Mouse (Mus musculus) layer of hippocampus, adult 11-12 months (tissue): Measurements from ENCODE around the gene Sel1l3.

Experiments
- DNase-seq: peaks from one replicate; pipeline ENCODE4 v3.0.0; 2022; ENCODE audit warnings: low spot score

Gene Sel1l3

GRCm38 (mm10) chr5:53213711-53214352 lies at the start of gene Sel1l3:
TSS of gene Sel1l3 (minus strand) at chr5:53213927.
- DNase-seq: no peak

- no peak for DNase-seq
Measured at GRCm38 (mm10) chr5:53261999-53262398, 48.3 kb upstream of the Sel1l3 start.

GRCm38 (mm10) chr5:53259894-53260293 lies 46.2 kb upstream of the Sel1l3 start:
- DNase-seq: no peak

GRCm38 (mm10) chr5:53258038-53258786 lies 44.5 kb upstream of the Sel1l3 start:
- DNase-seq: peak; percentile 39

- DNase-seq: no peak
Measured at GRCm38 (mm10) chr5:53254821-53255220, 41.1 kb upstream of the Sel1l3 start.

GRCm38 (mm10) chr5:53254154-53254553 lies 40.4 kb upstream of the Sel1l3 start:
- no peak for DNase-seq

- no peak for DNase-seq
Measured at GRCm38 (mm10) chr5:53249431-53250061, 35.8 kb upstream of the Sel1l3 start.

- DNase-seq: no peak
Measured at GRCm38 (mm10) chr5:53248499-53248898, 34.8 kb upstream of the Sel1l3 start.

- DNase-seq: no peak
Measured at GRCm38 (mm10) chr5:53243933-53244332, 30.2 kb upstream of the Sel1l3 start.

- DNase-seq: no peak
Measured at GRCm38 (mm10) chr5:53242865-53243499, 29.3 kb upstream of the Sel1l3 start.

- no peak for DNase-seq
Measured at GRCm38 (mm10) chr5:53241963-53242362, 28.2 kb upstream of the Sel1l3 start.

GRCm38 (mm10) chr5:53241109-53241508 lies 27.4 kb upstream of the Sel1l3 start:
- no peak for DNase-seq

- no peak for DNase-seq
Measured at GRCm38 (mm10) chr5:53239831-53240440, 26.2 kb upstream of the Sel1l3 start.

- no peak for DNase-seq
Measured at GRCm38 (mm10) chr5:53239189-53239588, 25.5 kb upstream of the Sel1l3 start.

- DNase-seq: no peak
Measured at GRCm38 (mm10) chr5:53238761-53239160, 25.0 kb upstream of the Sel1l3 start.

GRCm38 (mm10) chr5:53236749-53237148 lies 23.0 kb upstream of the Sel1l3 start:
- DNase-seq: no peak

- DNase-seq: peak; percentile 45
Measured at GRCm38 (mm10) chr5:53236136-53236535, 22.4 kb upstream of the Sel1l3 start.

GRCm38 (mm10) chr5:53235551-53235950 lies 21.8 kb upstream of the Sel1l3 start:
- DNase-seq: no peak

GRCm38 (mm10) chr5:53230560-53230959 lies 16.8 kb upstream of the Sel1l3 start:
- no peak for DNase-seq

GRCm38 (mm10) chr5:53225434-53225833 lies 11.7 kb upstream of the Sel1l3 start:
- DNase-seq: no peak

GRCm38 (mm10) chr5:53214801-53215200 lies 1.1 kb upstream of the Sel1l3 start:
- DNase-seq: no peak

GRCm38 (mm10) chr5:53214362-53214761 lies 635 bp upstream of the Sel1l3 start:
- DNase-seq: no peak
